Mouse (Mus musculus) ES-Bruce4 (cell line): ENCODE measurements around the gene Rras. TPM values are rescaled to one million over a fixed set of nuclear protein-coding genes. Genes with fewer than 3 reads are reported as not detected.

Source experiments
- H3K27ac ChIP-seq: 2 replicates; pipeline ENCODE4 v1.5.1; 2012; ENCODE audit warnings: low read length, inconsistent platforms; ENCODE audit not compliant: insufficient read depth
- H3K27me3 ChIP-seq: 2 replicates; pipeline ENCODE4 v1.6.1; 2012; ENCODE audit warnings: mild to moderate bottlenecking, low read length, inconsistent platforms; ENCODE audit not compliant: control insufficient read depth, poor library complexity, insufficient read depth, severe bottlenecking
- H3K36me3 ChIP-seq: 2 replicates; pipeline ENCODE4 v1.6.1; 2012; ENCODE audit warnings: inconsistent platforms, mild to moderate bottlenecking, low read length, moderate library complexity; ENCODE audit not compliant: control insufficient read depth, poor library complexity, insufficient read depth, severe bottlenecking
- H3K4me1 ChIP-seq: one replicate; pipeline ENCODE4 v1.8.1; 2011; ENCODE audit warnings: low read length; ENCODE audit not compliant: control insufficient read depth, insufficient read depth
- H3K4me3 ChIP-seq: 2 replicates; pipeline ENCODE4 v1.5.1; 2011; ENCODE audit warnings: low read depth, mild to moderate bottlenecking, low read length
- H3K9ac ChIP-seq: 2 replicates; pipeline ENCODE4 v1.6.1; 2012; ENCODE audit warnings: low read depth, mild to moderate bottlenecking, inconsistent platforms; ENCODE audit not compliant: poor library complexity, severe bottlenecking
- H3K9me3 ChIP-seq: replicated peaks from 2 replicates; pipeline ENCODE4 v1.6.1; 2012; ENCODE audit warnings: mild to moderate bottlenecking, low read length, inconsistent platforms; ENCODE audit not compliant: control insufficient read depth, poor library complexity, insufficient read depth, severe bottlenecking
- CTCF ChIP-seq: IDR thresholded peaks from one replicate; pipeline ENCODE4 v1.8.1; 2011; ENCODE audit warnings: low read depth, low read length
- EP300 ChIP-seq: IDR thresholded peaks from 2 replicates; pipeline ENCODE4 v1.6.1; 2011; ENCODE audit warnings: low read depth, low read length; ENCODE audit not compliant: insufficient read depth
- POLR2A ChIP-seq: IDR thresholded peaks from one replicate; pipeline ENCODE4 v1.8.1; 2011; ENCODE audit warnings: low read length; ENCODE audit not compliant: insufficient read depth
- polyA plus RNA-seq: library from polyadenylated mRNA; stranded (reverse); fragments of >200 nt; gene quantifications from 2 replicates; pipeline ENCODE4 v1.2.4, GENCODE M21; 2011; ENCODE audit warnings: low read depth; ENCODE audit not compliant: missing spikeins, insufficient read depth, insufficient read length

Gene Rras
- polyA plus RNA-seq, 1 experiment = 72.4 TPM

GRCm38 (mm10) chr7:45012824-45013223 is 4.9 kb upstream of the Rras start:
- Histone ChIP-seq H3K27ac (no peak overlapping the region), H3K27me3 (no peaks in the 10 kb centered on the region), H3K4me1 (no peaks in the 10 kb centered on the region), H3K9ac (no peak overlapping the region), H3K9me3 (no peaks in the 10 kb centered on the region), H3K36me3 (peaks cover 17% of the 10 kb centered on the region; the same call in 1 of the 2 replicates), H3K4me3 (no peak overlapping the region)
- TF ChIP-seq POLR2A = no peak
- no peak for TF ChIP-seq CTCF
- TF ChIP-seq EP300 = no peak

DNA sequence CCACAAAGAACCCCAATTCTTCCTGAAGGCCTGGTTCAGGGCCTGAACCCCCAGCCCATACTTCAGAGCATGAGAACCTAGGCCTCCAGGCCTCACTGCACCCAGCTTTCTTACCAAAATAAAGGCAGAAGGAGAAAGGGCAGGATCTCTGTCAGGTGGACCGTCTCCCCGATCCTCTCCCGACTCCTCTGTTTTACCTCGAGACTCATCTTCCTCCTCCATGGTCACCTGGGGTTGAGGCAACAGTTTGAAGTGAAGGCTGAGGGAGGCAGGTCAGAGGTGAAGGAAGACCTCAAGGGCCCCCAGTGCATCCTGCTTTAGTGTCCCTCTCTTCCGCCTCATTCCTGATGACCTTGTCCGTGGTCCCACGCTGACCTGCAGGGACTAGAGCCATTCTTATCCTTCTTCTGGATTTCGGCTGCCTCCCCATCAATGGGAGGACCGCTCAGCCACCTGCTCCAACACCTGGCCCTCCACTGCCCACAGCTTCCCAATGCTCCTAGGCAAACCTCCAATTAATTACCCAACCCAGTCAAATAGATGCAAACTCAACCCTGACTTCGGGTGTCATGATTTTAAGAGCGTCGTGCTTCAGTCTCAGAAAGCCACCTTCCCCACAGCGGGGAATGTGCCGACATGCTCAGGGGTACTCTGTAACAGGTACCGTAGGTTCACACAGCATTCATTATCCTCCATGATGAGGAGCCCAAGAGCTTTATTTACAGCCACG is 4.2 kb upstream of the Rras start:
- Histone ChIP-seq H3K4me3 (no peak overlapping the region), H3K9me3 (no peaks in the 10 kb centered on the region), H3K27ac (no peak overlapping the region), H3K27me3 (no peaks in the 10 kb centered on the region), H3K9ac (no peak overlapping the region), H3K36me3 (peaks cover 17% of the 10 kb centered on the region; the same call in 1 of the 2 replicates), H3K4me1 (no peaks in the 10 kb centered on the region)
- TF ChIP-seq EP300 = no peak
- no peak for TF ChIP-seq POLR2A
- TF ChIP-seq CTCF = no peak

- H3K4me1 ChIP-seq = no peaks in the 10 kb centered on the region
- H3K27me3 ChIP-seq = no peaks in the 10 kb centered on the region
- H3K4me3 ChIP-seq = no peak overlapping the region
- H3K9me3 ChIP-seq = no peaks in the 10 kb centered on the region
- TF ChIP-seq POLR2A (no peak), CTCF (no peak), EP300 (no peak)
- no peak overlapping the region for H3K27ac ChIP-seq
- H3K36me3 ChIP-seq = peaks cover 17% of the 10 kb centered on the region; the same call in 1 of the 2 replicates
- H3K9ac ChIP-seq = no peak overlapping the region
These were observed 3.7 kb upstream of the Rras start for GRCm38 (mm10) chr7:45014096-45014451.

DNA sequence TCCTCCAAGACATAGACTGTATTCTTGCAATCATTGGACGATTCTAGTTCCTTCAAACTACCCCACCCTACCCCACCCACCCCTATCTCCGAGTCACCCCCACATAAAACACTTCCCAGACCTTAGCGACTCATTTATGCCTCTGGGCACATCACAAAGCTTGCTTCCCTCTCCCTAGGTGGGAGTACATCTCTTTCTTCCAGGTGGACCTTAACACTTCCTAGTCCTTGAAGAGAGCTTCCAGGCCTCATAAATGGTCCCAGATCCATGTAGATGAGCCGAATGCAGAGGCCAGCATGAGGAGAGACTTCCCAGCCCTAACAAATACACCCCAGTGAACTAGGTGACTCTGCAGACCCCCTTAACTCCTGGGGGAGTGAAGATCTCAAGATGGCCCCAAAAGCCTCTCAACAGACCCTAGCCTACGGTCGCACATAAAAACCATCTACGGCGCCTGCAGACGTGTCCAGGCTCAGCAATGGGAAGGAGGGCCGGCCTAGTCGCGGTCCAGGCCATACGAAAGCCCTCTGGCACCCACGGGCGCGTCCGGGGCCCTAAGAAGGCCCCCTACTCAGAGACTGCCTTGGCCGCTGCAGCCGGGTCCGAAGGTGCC is 2.3 kb upstream of the Rras start:
- H3K4me3 ChIP-seq = peak overlapping the region; percentile 89
- no peaks in the 10 kb centered on the region for H3K9me3 ChIP-seq
- peaks cover 14% of the 10 kb centered on the region; the same call in 1 of the 2 replicates for H3K36me3 ChIP-seq
- H3K9ac ChIP-seq = peak overlapping the region; percentile 96
- TF ChIP-seq CTCF (no peak), EP300 (no peak), POLR2A (no peak)
- peak overlapping the region; percentile 62 for H3K27ac ChIP-seq
- no peaks in the 10 kb centered on the region for H3K4me1 ChIP-seq
- H3K27me3 ChIP-seq = no peaks in the 10 kb centered on the region

DNA sequence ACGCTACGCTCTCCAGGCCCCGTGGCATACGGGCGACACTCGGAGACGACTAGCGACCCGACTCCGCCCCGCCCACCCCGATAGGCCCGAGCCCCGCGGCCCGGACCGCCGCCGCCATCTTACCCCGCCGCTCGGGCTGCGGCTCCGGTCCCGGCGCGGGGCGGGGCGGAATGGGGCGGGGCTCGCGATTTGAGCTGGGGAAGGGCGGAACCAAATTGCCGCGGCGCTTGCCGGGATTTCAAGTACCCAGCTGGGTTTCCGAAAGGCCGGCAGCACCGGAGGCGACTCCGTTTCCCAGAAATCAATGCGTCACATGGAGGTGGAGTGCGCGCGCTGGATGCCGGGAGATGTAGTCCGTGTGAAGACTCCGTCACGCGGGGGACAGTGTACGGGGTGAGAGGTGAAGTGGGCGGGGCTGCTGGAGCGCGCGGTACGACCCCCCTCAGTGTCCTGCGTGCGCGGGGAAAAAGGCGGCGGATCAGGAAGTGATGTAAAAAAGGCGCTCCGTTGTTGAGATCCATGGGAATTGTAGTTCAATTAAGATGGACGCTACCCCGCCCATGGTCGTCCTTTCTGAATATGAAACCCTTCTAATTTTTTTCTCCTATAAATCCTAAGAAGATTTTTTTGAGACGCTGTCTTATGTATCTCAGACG is 1.7 kb upstream of the Rras start, which contains the start of gene Scaf1:
Gene Scaf1 (minus strand): TSS at position 407 of the 656 bp plus-strand sequence.
- no peaks in the 10 kb centered on the region for H3K4me1 ChIP-seq
- peak within 1 kb of the TSS; percentile 62 for H3K27ac ChIP-seq
- H3K9ac ChIP-seq = peak within 1 kb of the TSS; percentile 96
- peaks cover 9% of the 10 kb centered on the region; the same call in 1 of the 2 replicates for H3K36me3 ChIP-seq
- H3K27me3 ChIP-seq = no peaks in the 10 kb centered on the region
- TF ChIP-seq EP300 (no peak), POLR2A (no peak), CTCF (no peak)
- peak within 1 kb of the TSS; percentile 89 for H3K4me3 ChIP-seq
- no peaks in the 10 kb centered on the region for H3K9me3 ChIP-seq

DNA sequence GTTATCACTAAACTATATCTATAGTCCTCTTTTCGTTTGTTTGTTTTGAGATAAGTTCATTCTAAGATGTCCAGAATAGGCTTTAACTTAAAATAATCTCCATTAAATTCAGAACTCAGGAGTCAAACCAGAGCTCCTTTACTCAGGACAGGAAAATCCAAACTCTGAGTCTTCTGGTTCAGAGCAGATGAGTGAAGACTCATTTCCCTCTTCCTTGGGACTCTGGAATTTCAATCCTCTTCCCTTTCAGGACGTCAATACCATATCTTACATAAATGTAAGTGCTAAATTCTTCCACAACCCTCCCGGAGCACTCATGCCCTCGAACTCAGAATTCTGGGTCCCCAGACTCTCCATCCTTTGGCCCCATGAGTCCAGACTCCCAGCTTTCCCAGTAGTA is 1.0 kb upstream of the Rras start:
- no peaks in the 10 kb centered on the region for H3K9me3 ChIP-seq
- peak overlapping the region; percentile 96 for H3K9ac ChIP-seq
- peaks cover 9% of the 10 kb centered on the region; the same call in 1 of the 2 replicates for H3K36me3 ChIP-seq
- peak overlapping the region; percentile 84 for H3K4me3 ChIP-seq
- TF ChIP-seq CTCF = no peak
- TF ChIP-seq EP300 = no peak
- TF ChIP-seq POLR2A = no peak
- H3K27me3 ChIP-seq = no peaks in the 10 kb centered on the region
- H3K4me1 ChIP-seq = no peaks in the 10 kb centered on the region
- H3K27ac ChIP-seq = peak overlapping the region; percentile 9; the same call in 1 of the 2 replicates
